Mouse (Mus musculus) heart, adult 2 months (tissue): ENCODE data around the gene Plpp7.
A peak's percentile ranks its signal among the peaks of the same experiment; 100 is the strongest.

ENCODE experiments used
- CTCF ChIP-seq: fragments of 200-600 bp; IDR thresholded peaks from 2 replicates; pipeline ENCODE4 v1.8.1; 2022; ENCODE audit warnings: antibody characterized with exemption, mild to moderate bottlenecking, moderate library complexity
- POLR2A ChIP-seq: fragments of 200-500 bp; IDR thresholded peaks from 2 replicates; pipeline ENCODE4 v1.6.1; 2011; ENCODE audit warnings: mild to moderate bottlenecking, low read depth, low read length, control low read depth; ENCODE audit not compliant: insufficient read depth

DNA sequence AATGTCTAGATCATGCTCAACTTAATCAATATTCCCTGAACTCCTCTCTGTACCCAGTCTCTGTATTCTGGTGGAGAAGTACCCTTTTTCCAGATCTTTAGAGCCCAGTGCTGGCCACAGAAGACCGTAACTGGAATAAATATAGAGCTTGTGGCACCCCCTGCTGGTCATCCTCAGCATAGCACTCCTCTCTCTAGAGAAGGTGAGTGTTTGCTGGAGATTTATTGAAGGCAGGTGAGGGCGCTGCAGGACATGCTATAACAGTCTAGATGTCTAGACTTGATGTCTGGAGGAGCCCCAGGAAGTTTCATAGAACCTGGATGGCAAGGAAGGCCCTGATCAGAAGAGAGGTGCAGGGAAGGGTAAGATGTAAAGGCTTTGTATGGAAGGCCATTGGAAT, 38.7 kb downstream of the Plpp7 start:
- TF ChIP-seq POLR2A (no peak), CTCF (peak; percentile 98)
